20 mouse cellular contexts compared by ENCODE assay signal in the genomic region with DNA sequence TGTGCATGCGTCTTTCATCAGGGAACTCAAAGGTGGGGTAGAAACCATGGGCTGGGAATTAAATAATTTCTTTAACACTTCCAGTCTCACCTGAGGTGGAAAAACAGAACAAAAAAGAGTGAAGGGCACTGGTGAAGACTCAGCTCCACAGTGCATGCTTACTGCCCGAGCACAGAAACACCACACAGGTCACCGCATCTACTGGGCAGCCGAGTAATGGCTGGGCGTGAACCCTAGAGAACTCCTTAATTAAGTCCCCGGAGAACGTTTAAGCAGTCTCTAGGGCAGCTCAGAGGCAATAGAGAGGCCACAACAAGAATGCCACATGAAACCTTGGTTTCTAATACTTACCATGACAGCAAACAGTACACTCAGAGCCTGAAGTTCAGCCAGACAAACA.
DNase-seq lines count a peak whose midpoint lies in the region; ATAC-seq lines count a peak whose summit lies in the region.
"Had no signal": no experiment of that assay in that cellular context is flagged by ENCODE, and none has a peak within 500 bp of the region (broad histone marks: within the 10 kb centered on the region; RNA-seq: fewer than 3 reads in every experiment).

No protein-coding gene starts in this region.

- 0 out of 2 replicates have a peak overlapping the region, but pooled peaks have one; percentile 30 for H3K27ac ChIP-seq in limb, embryonic 11.5 days (replicated peaks; ENCODE audit: low read depth, low read length)
- no peak overlapping the region for H3K27ac ChIP-seq in limb, embryonic 10.5 days
- peak overlapping the region; percentile 51 for H3K27ac ChIP-seq in limb, embryonic 12.5 days
- H3K27ac ChIP-seq: embryonic facial prominence, embryonic 12.5 days; forebrain, embryonic 13.5 days; heart, embryonic 10.5 days; hindbrain, embryonic 13.5 days; hindbrain, postnatal 0 days had no signal

- no peaks in the 10 kb centered on the region for H3K27me3 ChIP-seq in limb, embryonic 11.5 days (ENCODE audit: control insufficient read depth, insufficient read depth, low read length)
- no peaks in the 10 kb centered on the region for H3K27me3 ChIP-seq in limb, embryonic 10.5 days (ENCODE audit: low read depth, poor library complexity, severe bottlenecking)
- no peaks in the 10 kb centered on the region for H3K27me3 ChIP-seq in limb, embryonic 12.5 days
- H3K27me3 ChIP-seq: embryonic facial prominence, embryonic 12.5 days; forebrain, embryonic 13.5 days; hindbrain, embryonic 13.5 days had no signal

- no peak for ATAC-seq in limb, embryonic 11.5 days (ENCODE audit: insufficient number of reproducible peaks, low FRiP score, low TSS enrichment, low read depth)
- peak; percentile 68; the same call in 1 of the 2 replicates for ATAC-seq in limb, embryonic 12.5 days (ENCODE audit: insufficient number of reproducible peaks, insufficient read depth, low FRiP score, low TSS enrichment, low read depth)
- ATAC-seq: forebrain, embryonic 13.5 days; hindbrain, postnatal 0 days had no signal

- H3K4me2 ChIP-seq in limb, embryonic 11.5 days (ENCODE audit: low read depth, severe bottlenecking), result no peak overlapping the region
- H3K4me2 ChIP-seq in limb, embryonic 12.5 days, result no peak overlapping the region
- H3K4me2 ChIP-seq: embryonic facial prominence, embryonic 12.5 days; forebrain, embryonic 13.5 days; hindbrain, embryonic 13.5 days had no signal

- H3K4me3 ChIP-seq in limb, embryonic 11.5 days (ENCODE audit: low read depth, low read length), result no peak overlapping the region
- H3K4me3 ChIP-seq in limb, embryonic 10.5 days, result no peak overlapping the region
- no peak overlapping the region for H3K4me3 ChIP-seq in limb, embryonic 12.5 days (replicated peaks)
- H3K4me3 ChIP-seq: embryonic facial prominence, embryonic 12.5 days; forebrain, embryonic 13.5 days; heart, embryonic 10.5 days; hindbrain, embryonic 13.5 days had no signal

- H3K4me1 ChIP-seq in limb, embryonic 11.5 days (ENCODE audit: control insufficient read depth, insufficient read depth, low read length), result no peaks in the 10 kb centered on the region
- no peaks in the 10 kb centered on the region for H3K4me1 ChIP-seq in limb, embryonic 10.5 days
- peaks cover 13% of the 10 kb centered on the region for H3K4me1 ChIP-seq in limb, embryonic 12.5 days (replicated peaks)
- H3K4me1 ChIP-seq: embryonic facial prominence, embryonic 12.5 days; forebrain, embryonic 13.5 days; heart, embryonic 10.5 days; hindbrain, embryonic 13.5 days had no signal

- no peaks in the 10 kb centered on the region for H3K9me3 ChIP-seq in limb, embryonic 11.5 days (ENCODE audit: control insufficient read depth, low read length)
- no peaks in the 10 kb centered on the region for H3K9me3 ChIP-seq in limb, embryonic 10.5 days (replicated peaks)
- H3K9me3 ChIP-seq in limb, embryonic 12.5 days, result no peaks in the 10 kb centered on the region
- H3K9me3 ChIP-seq: forebrain, embryonic 13.5 days; heart, embryonic 10.5 days; hindbrain, embryonic 13.5 days had no signal

- intact Hi-C loops in left cerebral cortex, postnatal 25 days (cut with DNase I), result no loop called here

- H3K36me3 ChIP-seq in limb, embryonic 11.5 days (ENCODE audit: control insufficient read depth, insufficient read depth, low read length), result no peaks in the 10 kb centered on the region
- H3K36me3 ChIP-seq in limb, embryonic 10.5 days, result no peaks in the 10 kb centered on the region
- H3K36me3 ChIP-seq in limb, embryonic 12.5 days, result no peaks in the 10 kb centered on the region
- H3K36me3 ChIP-seq: embryonic facial prominence, embryonic 12.5 days; heart, embryonic 10.5 days; hindbrain, embryonic 13.5 days had no signal

- H3K9ac ChIP-seq in limb, embryonic 11.5 days (ENCODE audit: low read length), result no peak overlapping the region
- H3K9ac ChIP-seq in limb, embryonic 12.5 days (replicated peaks), result no peak overlapping the region
- H3K9ac ChIP-seq: embryonic facial prominence, embryonic 12.5 days; forebrain, embryonic 13.5 days; hindbrain, embryonic 13.5 days had no signal

- DNase-seq in kidney, adult 11 months, result peak; percentile 13
- no peak for DNase-seq in kidney, postnatal 4 days
- DNase-seq in limb, embryonic 11.5 days (ENCODE audit: low spot score), result no peak
- no peak for DNase-seq in limb, embryonic 10.5 days (ENCODE audit: low spot score)
- DNase-seq in left cerebral cortex, postnatal 25 days (ENCODE audit: low spot score in 2 of 2), result no peak
- DNase-seq: adrenal gland, adult 8-10 months; adrenal gland, postnatal 36 days; cerebellum, adult 11 months; cerebellum, adult 8-10 months; cerebellum, postnatal 14 days; embryo, embryonic 11 days; gastrocnemius, postnatal 36 days; heart, adult 18-20 months; heart, postnatal 10 days had no signal

- 64% methylated on average over 7 of the region's 7 CpGs for WGBS in limb, embryonic 11.5 days
- WGBS in limb, embryonic 10.5 days, result 77% methylated on average over 7 of the region's 7 CpGs
- 53% methylated on average over 7 of the region's 7 CpGs for WGBS in limb, embryonic 12.5 days
